Mouse (Mus musculus): ENCODE results near the gene Atox1. TPM values are rescaled to one million over a fixed set of nuclear protein-coding genes. Genes with fewer than 3 reads are reported as not detected.
"Not testable (repeated sequence)": the region's sequence is repeated elsewhere in the genome, so short reads cannot be mapped to it uniquely, and the experiment has no call there.

Gene Atox1
- polyA plus RNA-seq, 1 experiment = 812 TPM

DNA sequence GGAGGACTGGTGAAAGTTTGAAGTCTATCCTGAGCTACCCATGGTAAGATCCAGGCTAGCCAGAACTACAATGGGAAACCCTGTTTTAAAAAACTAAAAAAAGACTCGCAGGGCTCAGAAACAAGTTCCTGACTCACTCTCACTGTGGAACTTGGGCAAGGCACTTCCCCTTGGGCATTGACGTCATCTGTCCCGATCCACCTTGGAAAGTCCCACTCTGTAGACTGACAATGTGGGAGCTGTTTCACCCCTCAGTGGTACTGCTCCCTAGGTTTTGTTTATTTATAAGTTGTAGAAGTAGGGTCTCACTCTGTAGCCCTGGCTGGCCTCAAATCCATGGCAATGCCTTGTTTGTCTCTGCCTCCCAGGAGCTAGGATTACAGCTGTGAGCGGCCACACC is 7.4 kb downstream of the Atox1 start:
- no peak for DNase-seq (ENCODE audit: low read depth)

DNA sequence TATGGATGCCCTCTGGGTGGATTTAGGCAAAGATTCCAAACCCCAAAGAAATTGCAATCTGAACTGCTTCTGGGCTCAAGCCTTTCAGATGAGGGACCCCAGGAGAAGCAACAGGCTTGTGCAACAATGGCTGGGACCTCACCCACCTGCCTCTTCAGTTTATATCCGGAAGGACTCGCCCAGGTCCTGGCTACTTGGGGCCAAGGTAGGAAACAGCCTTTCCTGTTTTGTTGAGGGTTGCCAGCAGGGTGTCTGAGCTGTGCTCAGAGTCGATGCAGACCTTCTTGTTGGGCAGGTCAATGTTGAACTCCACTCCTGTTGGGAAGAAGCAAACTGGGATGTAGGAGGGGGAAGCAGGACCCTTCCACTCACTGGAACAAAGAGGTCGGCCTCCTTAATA is 10.7 kb downstream of the Atox1 start:
- DNase-seq (ENCODE audit: low read depth) = no peak

DNA sequence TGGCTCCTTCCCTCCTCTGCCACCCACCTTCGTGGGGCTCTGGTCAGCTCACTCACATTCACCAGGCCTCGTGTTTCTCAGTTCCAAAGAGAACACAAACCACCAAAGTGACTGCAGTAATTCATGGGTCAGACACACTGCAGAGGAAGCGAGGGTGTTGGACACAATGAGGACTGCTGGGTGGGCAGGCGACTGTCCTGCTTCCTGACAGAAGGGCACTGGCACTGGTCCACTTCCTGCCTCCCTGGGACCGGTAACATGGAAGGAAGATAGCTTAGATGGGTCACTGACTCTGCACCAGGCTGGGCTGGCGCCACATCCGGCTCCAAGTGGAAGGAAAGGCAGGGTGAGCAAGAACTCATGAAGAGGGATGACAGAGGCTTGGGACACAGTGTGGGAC is 11.5 kb downstream of the Atox1 start:
- no peak for DNase-seq (ENCODE audit: low read depth)

DNA sequence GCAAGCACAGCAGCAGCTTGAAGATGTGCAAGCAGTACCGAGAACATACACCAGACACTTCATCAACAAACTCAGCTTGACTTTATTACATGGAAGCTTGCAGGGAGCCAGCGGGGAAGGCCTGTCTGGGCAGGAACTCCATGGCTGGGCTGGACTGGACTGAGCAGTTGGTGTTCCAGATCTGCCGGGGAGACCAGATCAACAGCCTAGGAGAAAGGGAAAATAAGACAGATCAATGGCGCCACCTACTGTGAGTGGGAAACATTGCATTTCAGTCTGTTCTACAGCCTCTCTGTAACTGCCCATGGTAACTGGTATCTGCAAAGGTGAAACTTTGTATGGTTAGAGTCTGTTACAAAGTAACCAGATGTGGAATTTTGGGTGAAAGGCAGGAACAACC is 14.5 kb downstream of the Atox1 start:
- DNase-seq (ENCODE audit: low read depth) = no peak

DNA sequence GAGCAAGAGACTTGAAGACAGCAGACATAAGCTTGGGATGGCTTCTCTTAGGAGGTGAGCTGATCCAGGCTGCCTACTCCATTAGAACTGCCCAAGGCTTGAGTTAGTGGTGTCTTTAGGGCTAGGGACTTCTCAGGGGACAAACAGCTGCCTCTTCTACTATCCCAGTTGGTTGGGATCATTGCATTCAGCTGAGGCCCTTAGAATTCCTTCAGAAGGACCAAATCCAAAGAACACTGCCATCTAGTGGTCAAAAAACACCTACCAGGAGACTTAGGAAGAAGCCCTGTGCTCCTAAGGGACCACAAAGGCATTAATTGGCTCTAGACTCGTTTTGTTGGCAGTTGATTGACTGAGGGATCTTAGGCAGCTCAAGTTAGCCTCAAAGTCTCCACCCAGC is 16.3 kb downstream of the Atox1 start:
- DNase-seq (ENCODE audit: low read depth) = no peak

DNA sequence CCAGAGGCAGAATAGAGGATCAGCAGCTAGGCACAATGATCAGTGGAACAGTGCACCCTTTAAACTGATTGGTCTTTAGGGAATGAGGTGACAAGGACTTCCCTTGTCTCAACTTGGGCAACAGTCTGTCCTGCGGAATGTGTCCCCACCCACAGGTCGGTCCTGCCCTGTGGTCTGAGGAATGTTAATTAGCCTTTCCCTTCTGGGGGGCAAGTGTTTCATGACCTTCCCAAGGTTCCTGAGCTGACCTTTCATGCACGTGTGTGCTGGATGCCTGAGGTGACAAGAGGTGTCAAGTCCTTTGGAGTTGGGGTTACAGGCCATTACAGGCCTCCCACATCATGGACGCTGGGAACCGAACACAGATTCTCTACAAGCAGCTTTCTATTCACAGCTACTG is 21.3 kb downstream of the Atox1 start:
- no peak for DNase-seq (ENCODE audit: low read depth)

DNA sequence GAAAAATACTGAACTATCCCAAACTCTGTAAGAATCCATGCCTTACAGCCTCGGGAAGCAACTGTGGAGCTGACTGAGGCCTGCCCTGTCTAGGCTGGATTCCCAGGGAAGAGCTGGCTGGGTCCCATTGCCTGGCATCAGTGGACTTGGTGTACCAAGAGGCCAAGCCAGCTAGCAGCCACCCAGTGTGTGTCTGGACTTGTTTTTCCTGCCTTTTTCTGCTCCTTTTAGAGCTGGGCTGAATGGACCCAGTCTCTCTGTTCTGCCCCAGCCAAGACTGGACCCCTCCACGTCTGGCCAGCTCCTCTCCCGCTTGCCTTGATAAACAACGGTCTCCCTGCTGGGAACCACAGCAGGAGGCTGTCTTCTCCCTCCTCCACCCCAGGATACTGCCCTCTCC is 23.0 kb downstream of the Atox1 start:
- no peak for DNase-seq (ENCODE audit: low read depth)

DNA sequence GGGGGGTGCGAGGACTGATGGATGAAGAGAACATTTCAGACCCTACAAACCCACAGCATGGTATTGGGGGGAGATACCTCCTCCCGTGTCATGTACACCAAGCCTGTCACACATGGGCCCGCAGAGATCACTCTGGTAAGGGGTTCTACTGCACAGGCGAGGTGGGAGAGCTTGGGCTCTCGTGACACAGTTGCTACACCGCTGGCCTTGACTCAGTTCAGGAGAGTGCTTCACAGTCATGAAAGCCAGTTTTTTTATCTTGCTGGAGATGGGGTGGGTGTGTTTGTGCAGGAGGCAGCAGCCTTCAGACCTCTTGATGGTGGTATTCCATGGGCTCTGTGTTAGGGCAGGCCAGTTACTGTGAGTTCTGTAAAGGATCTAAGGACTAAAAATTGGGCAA is 24.9 kb downstream of the Atox1 start:
- DNase-seq (ENCODE audit: low read depth) = no peak

DNA sequence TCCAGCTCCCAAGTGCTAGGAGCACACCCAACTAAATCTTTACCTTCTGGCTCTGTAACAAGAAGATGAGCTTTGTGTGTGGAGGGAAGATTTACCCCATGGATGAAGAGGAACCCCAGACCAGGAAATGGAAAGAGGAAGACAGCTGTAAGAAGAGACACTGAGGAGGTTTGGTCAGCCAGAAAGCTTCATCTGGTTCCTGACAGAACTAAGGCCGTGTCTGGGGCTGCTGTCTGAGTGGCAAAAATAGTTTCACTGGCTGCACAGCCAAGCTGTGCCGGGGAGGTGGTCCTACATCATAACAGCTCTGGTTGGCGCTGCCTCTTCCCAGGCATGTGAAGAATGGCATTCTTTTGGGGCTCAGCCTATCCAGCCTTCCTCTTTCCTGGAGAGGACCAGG is 28.1 kb downstream of the Atox1 start:
- DNase-seq (ENCODE audit: low read depth) = no peak

DNA sequence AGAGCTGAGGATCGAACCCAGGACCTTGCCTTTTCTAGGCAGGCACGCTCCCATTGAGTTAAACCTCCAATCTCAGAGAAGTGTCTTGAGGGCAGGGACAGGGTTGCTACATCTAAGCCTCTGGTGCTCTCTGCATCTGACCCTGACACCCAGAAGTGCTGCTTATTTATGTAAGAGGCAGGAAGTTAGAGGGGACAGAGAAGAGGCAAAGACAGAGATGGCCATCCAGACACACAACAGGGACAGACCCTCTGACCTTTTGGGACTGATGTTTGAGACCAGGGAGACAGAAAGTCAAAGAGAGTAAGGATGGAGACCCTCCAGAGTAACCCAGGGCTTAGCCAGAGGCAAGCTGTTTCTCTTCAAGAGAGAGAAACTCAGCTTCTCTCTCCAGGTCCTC is 31.1 kb downstream of the Atox1 start:
- DNase-seq (ENCODE audit: low read depth) = no peak

DNA sequence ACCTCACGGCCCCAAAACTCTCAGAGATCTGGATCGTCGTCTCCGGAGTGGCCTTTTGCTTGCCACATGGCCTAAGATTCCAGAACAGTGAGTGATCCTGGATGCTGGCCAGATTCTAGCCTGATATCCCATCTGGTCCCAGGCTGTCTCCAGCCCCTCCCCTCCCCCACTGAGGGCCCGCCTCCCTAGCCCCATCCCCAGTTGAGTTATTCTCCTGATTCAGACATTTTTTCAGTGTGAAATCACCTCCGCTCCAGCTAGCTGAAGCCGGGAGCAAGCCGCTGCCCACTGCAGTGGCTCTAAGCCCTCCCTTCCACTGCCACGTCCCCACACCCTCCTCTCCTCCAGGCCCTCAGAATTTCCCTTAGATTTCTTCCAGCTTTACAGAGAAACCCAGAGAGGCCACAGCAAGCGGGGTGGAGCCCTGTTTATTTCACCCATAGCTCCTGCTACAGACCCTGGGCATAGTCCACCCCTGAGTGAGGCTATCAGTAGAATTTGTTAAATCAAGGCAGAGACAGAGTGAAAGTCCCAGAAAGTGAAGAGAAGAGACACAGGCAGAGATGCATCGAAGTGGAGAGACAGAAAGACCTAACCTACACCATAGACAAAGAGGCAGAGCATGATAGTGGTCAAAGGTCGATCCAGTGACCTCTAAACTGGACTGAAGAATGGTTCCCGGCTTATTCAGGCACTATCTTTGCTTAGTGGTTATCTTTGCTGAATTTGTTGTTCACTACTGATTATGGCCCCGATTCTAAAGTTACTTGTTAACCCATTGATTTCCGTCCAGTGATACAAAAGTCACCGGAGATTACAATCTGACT is 32.6 kb downstream of the Atox1 start:
- DNase-seq (ENCODE audit: low read depth) = no peak

DNA sequence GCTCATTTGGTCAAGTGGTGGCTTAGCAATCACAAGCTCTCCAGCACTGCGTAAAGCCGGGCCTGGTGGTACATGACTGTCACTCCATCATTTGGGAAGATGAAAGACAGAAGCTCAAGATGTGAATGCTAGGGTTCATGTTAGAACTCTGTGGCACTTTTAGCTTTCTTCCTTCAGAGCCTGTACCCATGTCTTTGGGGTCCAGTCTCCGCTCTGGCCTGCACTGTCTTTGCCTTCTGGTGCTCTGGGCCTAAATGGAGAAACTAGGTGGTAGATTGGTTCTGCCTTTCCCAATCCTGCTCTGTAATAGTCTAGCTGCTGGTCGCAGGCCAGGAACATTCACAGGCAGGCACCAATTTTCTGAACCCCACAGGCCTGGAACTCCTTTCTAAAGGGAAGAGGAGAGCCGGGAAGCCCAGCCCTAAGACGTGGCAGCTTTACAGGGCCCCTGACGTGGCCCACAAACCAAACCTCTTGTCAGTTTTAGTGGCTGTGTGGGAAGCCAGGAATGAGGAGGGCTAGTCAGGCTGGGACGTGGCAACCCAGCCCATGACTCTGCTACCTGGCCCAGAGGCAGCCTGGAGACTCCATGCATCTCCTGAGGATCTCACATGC is 36.2 kb downstream of the Atox1 start:
- DNase-seq (ENCODE audit: low read depth) = no peak

DNA sequence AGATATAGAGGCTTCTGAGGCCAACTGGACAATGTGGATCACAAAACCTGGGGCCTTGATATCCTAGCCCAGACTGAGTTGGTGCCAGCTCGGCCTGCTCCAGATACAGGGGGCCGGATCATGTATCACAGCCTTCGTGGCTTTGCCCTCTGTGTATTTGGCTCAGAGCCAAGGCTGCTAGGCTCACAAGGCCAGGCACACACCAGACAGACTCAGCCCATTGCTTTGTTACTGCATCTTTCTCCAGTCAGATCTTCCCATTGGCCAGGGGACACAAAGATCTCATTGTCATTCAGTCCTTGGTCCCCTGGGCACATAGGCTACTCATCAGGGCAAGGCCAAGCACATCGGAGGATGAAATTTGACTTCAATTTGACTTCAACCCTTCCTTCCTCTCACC is 37.3 kb downstream of the Atox1 start:
- DNase-seq (ENCODE audit: low read depth) = no peak

DNA sequence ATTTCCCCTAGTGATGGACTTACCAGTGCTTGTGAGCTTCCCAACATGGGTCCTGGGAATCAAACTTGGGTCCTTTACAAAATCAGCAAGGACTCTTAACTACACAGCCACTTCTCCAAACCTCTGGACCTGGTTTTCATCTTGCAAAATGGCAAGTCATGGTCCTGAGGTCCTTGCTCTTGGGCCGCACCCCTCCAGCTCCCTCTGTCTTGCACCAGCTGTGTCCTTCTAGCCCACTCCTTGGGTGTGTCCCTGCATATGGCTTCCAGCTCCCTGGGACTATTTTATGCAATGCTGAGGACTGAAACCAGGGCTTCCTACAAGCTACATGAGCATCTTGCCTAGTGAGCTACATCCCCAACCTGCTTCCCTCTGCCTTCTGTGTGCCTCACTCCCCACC is 38.1 kb downstream of the Atox1 start, which contains the start of gene Sparc:
Sparc (minus strand) TSS at position 206 of the 400 bp plus-strand sequence.
- DNase-seq (ENCODE audit: low read depth) = no peak

DNA sequence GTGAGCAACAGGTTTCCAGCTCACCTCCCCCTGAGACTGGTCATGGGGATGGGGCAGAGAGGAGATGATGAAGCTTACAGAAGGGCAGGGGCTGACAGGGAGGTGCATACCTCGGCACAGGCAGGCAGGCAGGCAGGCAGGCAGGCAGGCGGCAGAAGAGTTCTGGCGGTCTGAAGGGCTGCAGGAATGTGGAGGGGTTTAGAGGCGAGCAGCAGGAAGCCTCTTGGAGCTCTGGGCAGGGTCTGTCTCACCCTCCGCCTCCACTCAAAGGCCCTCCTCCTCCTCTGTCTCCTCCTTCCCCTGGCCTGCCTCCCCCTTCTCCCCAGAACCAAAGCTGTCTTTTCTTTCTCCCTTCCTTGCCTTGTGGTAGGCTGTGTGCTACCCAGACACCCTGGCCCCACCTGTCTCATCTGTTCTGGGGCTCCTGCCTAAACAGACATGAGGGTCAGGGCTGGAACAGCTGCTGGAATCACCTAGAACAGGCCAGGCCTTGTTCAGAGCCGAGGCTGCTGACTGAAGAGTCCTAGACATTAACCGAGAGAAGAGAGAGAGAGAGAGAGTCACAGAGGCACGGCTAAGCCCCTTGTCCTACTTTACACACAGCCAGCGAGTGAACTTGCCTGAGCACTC is 41.2 kb downstream of the Atox1 start:
- no peak for DNase-seq (ENCODE audit: low read depth)

DNA sequence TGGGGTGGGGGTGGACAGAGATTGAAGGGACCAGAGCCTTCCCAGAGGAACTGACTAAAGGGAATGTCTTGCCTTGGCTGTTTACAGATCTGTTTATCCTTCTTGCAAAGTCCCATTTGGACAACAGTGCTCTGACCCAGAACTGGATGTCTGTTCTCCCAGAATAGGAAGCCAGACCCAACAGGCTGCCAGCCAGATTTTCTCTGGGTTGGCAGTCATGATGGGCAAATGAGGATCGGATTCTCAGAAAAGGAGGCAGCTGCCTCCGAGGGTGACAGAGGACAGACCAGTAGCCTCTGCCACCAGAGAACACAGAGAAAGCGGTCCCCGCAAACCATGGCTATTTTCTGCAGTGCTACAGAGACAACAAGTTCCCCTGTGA is 41.8 kb downstream of the Atox1 start:
- DNase-seq (ENCODE audit: low read depth) = no peak

DNA sequence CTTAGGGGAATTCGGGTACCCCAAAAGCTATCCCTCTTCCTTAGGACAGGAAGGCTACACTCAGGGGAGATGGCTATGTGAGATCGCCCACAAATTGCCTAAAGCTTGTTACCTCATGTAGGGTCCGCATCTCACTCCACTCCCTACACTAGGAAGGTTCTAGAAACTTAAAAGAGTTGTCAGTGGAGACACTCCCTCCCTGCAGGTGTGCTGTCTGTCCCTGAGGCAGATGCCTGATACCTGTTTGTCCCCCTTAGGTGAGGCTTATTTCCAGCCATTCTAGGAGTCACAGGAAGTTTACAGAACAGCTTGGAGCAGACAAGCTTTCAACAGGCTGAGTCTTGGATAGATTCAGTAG is 42.4 kb downstream of the Atox1 start:
- no peak for DNase-seq (ENCODE audit: low read depth)

DNA sequence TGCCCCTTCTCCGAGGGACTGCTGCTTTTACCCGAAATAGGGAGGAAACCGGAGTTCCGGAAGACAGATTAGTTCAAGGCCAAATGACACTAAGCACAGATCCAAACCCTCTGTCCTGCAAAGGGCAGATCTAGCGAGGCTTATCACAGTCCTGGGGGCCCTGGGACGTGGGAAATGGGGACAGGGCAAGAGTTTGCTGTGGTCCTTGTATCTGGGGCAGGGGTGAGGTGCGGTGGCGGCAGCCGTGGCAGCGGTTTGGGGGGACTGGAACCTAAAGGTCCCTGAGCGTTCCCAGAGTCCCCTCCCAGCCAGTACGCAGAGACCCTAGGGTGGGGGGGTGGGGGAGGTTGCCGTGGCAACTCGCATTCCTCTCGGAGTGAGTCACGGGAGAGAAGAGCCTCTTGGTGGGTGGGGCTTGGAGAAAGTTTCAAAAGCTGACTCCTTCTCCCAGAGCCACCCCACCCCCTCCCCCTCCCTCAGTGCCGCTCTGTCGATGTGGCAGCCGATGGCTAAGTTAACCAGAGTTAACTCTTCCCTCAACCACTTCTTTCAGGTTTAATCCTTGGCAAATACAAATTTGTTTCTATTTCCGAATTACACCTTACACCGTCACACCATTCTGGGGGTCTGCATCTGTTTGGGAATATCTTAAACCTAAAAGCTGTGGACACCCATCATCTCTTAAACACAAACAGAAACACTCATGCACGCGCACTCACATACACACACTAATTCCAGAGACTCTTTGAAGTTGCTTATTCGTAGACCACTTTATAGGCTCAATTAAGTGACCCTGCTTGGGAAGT is 42.9 kb downstream of the Atox1 start:
- DNase-seq (ENCODE audit: low read depth) = no peak

DNA sequence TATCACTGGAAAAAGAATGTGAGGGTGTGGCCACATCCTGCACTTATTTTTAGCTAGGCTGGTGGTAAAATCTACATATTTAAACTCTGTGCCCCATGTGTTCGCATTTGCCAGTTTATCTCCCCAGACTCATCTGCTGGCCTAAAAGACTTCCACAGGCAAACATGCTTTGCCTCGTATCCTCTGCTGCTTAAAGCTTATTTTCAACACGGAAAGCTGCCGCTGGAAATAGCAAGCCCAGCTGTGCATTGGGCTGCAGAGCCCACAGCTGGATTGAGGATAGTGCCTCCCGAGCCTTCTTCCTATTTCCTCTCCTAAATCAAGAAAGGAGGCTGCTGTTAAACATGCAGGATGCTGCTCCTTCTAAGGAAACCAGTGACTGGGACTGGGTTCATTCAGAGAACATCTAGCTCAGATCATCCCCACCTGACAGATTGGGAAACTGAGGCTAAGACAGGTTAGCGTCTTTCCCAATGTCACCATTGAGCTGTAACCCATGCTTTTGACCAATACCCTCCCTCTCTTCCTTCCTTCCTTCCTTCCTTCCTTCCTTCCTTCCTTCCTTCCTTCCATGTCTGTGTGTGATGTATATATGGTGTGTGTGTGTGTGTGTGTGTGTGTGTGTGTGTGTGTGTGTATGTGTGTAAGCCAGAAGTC is 44.3 kb downstream of the Atox1 start:
- DNase-seq (ENCODE audit: low read depth) = no peak

DNA sequence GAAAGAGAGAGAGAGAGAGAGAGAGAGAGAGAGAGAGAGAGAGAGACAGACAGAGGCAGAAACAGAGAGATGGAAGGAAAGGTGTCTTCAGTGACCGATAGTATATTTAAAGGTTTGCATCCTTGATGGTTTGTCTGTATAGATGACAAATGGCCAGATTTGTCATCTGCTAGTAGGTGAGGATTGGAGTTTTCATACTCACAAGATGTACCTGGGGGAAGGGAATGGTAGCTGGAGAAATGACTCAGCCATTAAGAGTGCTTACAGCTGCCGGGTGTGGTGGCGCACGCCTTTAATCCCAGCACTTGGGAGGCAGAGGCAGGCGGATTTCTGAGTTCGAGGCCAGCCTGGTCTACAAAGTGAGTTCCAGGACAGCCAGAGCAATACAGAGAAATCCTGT is 45.3 kb downstream of the Atox1 start:
- DNase-seq (ENCODE audit: low read depth) = not testable (repeated sequence)

DNA sequence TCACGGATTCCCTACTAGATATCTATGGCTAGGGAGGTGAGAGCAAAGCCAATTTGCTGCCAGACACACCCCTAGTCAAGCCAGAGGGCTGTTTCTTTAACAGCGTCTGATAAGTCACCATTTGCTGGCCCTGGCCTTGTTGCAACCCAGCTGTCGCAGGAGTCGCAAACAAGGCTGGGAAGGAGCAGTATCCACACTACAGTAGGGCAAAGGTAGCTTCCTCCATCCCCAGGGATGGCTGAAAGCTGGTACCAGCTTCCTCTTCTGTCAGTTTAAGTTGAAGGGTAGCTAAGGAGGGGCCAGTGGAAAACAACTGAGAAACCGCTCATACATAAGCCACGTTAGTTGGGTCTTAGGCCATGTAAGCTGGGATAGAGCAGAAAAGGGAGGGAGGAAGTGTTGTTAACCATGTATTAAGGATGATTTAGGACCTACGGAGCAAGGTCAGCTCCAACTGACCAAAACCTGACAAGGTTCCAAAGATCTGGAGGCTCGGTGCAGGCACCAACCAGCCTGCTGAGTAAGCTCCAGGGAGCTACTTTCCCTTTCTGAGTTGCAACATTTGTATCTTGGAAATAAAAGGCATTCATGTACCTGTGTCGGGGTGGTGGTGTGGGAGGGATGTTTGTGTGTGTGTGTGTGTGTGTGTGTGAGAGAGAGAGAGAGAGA is 45.9 kb downstream of the Atox1 start:
- no peak for DNase-seq (ENCODE audit: low read depth)
